Mouse (Mus musculus): Measurements from ENCODE around the gene Trak1.

The Trak1 gene

DNA sequence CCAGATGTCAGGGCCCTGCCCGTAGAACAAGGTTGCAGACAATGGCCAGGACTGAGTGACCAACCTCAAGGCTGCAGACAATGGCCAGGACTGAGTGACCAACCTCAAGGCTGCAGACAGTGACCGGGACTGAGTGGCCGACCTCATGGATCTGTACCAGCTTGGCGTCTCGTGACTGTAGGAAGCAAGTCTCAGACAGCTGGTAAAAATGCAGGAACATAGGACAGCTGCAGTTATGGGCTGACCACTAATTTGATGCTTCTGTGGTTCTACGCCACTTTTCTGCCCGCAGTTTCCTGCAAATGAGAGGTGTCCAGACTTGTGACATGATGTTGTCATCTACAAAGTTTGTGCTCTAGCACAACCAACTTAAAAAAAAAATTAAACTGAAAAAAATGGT is 4.1 kb upstream of the Trak1 start:
- DNase-seq (ENCODE audit: low spot score in 2 of 2): no peak

DNA sequence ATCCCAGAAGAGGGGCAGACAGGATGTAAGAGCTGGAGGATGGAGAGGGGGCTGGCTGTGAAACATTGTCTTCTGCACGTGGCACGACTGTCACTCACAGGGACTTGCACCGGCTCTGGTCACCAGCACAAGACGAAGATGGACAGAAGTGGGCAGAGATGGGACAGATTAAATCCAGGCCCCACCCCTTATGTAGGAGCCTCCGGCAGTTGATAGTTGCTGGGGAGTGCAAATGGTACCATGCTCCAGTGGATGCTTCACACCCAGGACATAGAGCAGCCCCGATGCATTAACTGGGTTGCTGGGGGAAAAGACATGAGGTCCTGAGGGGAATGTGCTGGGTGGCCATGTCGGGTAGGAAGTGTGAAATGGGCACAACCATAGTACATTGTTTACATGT is 2.1 kb upstream of the Trak1 start:
- no peak for DNase-seq (ENCODE audit: low spot score in 2 of 2)

DNA sequence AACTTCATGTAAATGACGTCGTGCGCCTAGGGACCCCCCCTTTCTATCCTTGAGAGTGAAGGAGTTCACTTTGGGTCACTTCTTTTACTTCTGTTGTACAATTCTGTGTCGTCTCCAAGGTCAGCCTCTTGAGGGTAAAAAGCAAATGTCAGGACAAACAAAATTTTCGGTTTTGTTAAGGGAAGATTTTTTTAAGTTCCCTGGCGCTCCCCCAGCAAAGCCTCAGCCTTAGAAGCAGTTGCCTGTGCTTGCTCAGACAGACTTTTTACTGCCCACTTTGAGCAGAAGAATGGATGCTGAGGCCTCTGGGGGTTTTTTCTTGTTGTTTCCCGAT is 730 bp downstream of the Trak1 start:
- no peak for DNase-seq (ENCODE audit: low spot score in 2 of 2)

DNA sequence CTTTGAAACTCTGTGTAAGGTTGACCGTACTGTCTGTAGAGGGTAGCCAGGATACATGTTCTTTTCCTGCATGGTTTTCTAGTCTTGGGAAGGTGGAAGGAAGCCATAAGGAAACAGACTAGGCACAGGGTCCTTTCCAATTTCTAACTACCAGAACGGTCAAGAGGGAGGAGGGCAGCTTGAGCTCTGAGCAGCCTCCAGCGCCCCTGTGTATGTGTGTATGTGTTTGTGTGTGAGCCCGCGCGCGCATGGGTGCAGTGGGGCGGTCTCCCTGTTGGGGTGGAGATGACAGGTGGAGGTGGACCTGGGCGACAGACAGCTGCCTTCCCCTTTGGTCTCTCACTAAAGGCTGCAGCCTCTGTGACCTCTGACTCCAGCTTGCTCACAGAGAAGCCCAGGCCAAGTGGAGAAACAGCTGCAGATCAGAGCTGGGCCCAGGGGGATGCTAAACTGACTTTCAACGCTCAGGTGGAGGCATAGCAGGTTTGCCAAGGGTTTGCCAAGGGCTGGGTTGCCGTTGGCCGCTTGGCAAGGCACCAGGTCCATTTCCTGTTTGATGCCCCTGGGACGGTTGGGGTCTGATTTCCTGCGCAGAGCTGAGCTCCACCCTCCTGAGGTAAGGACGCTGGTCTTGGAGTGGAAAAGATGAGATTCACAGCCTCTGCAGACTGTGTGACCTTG is 1.2 kb downstream of the Trak1 start:
- peak; percentile 43 to 65 for DNase-seq (ENCODE audit: low spot score in 2 of 2)

DNA sequence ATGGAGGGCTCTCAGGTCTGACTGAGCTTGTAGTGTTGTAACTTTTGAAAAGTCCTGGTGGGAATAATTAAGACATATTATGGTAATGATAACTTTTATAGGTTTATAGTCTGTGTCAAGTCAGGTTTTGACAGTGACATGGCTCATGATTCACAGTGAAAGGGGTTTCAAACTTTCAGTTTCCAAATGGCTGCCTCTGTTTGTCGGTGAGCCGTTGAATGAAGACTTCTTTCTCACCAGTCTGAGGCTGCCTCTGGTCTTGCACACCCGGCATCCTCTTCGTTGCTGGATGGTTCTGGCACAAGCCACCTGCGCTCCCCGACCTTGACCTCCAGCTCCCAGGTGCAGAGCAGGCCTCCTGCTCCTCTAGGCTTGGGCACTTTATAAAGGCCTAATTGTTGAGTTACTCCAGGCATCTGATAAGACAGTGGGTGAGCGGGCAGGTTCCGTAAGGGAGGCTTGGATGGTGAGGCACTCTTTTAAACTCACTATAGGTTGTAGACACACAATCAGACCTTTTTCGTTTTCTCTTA is 2.0 kb downstream of the Trak1 start:
- DNase-seq (ENCODE audit: low spot score in 2 of 2): no peak

DNA sequence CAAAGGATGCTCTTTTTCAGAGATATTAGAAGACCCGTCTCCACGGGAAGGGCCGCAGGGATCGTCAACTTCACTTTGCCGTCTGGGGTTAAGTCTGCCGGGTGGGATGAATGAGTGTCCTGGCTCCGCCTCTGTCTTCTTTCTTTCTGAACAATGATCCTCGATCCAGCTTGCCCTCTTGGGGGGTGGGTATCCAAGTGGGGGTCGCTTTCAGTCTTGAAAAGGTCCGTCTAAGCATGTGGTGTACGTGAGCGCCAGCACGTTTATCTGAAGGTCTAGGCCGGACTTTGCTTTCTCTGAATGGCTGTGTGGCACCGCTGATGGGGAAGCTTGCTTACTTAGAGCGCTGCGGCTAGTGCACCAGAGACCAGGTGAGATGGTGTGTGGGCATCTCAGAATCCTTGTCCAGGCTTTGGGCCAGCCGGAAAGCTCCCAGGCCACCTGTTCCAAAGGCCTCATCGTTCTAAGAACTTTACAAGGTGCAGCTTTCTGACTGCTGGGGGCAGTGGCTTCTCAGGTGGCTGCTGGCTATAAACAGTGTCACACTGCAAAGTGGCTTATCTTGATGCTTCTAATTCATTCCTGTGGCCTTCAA is 2.8 kb downstream of the Trak1 start:
- DNase-seq (ENCODE audit: low spot score in 2 of 2): no peak

DNA sequence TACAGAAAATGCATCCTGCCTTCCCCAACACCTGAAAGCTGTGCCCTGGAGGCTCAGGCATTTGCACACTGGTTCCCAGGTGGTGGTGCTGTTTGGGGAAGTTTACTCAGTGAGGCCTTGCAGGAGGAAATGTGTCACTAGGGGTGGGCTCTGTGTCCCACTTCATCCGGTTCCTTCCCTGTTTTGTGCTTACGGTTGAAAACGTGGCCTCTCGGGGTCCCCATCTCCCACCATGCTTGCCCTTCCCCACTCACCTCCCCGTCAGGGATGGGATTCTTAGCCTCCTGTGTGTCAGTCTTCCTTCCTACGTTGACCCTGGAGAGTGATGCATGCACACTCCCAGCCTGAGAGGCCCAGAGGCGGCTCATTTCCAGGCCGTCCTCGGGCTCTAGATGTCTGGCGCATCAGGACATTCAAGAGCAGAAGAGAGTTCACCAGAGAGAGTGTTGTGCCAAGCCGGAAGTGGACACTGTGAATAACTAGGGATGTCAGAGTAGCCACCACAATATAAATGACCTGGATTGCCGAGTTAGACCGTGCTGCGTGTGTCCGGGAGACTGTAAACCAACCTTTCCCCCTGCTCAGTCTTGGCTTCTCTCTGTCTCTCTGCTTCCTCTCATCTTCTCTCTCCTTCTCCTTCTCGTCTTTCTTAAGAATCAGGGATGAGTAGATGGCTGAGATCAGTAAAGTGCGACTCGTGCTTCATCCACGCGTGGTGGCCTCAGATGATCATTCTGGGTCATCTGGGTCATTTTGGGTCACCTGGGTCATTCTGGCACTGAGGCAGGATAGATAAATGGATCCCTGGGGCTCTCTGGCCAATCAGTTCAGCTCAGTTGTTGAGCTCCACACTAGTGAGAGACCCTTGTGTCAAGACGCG is 4.0 kb downstream of the Trak1 start:
- DNase-seq (ENCODE audit: low spot score in 2 of 2): no peak

DNA sequence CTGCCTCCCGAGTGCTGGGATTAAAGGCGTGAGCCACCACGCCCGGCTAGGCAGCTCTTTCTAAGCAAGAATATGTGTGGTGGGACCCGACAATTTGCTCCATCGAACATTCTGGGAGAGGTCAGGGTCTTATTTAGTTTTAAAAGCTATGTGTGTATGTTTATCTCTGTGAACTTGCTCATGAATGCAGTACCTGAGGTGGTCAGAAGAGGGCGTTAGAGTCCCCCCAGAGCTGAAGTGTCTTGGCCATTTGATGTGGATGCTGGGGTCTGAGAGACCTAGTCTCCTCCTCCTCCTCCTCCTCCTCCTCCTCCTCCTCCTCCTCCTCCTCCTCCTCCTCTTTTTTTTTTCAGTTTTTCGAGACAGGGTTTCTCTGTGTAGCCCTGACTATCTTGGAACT is 5.2 kb downstream of the Trak1 start:
- peak in 1 of 2 experiments; percentile 56 for DNase-seq (ENCODE audit: low spot score in 2 of 2)

DNA sequence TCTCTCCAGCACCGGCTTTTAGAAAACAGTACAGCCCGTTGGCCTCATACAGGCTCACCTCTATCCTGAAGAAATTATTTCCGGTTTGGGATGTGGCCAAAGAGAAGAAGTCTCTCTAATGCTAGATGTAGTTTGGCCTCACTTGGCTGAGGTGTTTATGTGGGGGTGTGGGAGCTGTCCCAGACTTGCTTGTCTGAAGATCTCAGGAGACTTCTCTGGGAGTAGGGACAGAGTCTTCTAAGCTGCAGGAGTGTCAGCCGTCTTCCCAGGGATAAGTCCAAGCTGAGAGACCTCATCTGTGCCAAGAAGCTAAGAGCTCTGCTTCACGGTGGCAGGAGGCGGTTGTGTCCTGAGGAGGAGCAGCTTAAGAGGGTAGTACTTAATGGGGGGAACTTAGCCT is 5.8 kb downstream of the Trak1 start:
- DNase-seq (ENCODE audit: low spot score in 2 of 2): no peak

DNA sequence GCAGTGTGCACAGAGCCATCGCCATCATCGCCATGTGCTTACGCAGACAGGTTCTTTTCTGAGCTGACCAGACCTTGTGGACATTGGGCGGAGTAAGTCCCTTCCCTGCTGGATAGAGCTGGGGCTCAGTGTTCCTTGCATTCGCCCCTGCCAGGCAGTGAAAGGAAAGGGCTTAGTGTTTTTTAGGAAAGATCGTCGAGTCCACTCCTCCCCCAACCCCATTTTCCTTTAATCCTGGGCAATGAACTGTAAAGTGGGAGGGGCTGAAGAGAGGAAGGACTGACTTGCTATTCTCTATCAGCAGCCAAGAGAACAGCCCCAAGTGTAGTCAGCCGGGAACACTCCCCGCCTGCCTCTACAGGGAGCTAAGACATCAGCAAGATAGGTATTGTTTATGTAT is 6.4 kb downstream of the Trak1 start:
- no peak for DNase-seq (ENCODE audit: low spot score in 2 of 2)

DNA sequence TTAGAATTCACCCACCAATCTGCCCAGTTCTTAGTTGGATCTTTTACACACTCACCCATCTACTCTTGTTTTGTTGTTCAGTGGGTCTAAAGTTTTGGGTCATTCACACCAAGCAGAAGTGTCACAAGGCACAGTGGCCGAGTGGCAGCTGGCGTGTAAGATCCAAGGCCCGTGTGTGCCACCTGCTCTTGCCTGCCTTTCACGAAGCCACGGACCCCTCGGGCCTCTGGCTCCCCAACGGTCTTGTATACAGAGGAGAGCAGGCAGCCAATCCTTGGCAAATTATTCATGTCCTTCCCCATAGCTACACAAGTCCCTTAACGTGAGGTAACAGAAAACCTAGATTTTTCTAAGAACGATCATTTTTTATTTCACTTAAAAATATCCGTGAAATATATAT is 7.2 kb downstream of the Trak1 start:
- DNase-seq (ENCODE audit: low spot score in 2 of 2): no peak

DNA sequence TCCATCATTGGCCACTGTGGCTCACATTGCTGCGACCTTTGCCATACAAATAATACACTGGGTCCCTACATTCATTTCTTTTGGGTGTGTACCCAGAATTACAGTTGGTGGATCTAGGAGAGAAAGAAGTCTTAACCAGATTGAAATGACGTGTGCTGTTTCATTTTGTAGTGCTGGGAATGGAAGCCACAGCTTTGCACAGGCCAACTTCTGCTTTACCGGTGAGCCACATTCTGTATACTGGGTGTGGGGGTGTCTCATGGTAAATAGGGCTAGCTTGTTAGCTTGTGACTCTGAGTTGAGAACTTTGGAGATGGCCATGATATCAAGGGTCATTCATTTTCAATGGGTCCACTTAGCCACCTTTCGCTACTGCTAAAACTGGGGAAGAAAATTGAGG is 8.2 kb downstream of the Trak1 start:
- no peak for DNase-seq (ENCODE audit: low spot score in 2 of 2)

DNA sequence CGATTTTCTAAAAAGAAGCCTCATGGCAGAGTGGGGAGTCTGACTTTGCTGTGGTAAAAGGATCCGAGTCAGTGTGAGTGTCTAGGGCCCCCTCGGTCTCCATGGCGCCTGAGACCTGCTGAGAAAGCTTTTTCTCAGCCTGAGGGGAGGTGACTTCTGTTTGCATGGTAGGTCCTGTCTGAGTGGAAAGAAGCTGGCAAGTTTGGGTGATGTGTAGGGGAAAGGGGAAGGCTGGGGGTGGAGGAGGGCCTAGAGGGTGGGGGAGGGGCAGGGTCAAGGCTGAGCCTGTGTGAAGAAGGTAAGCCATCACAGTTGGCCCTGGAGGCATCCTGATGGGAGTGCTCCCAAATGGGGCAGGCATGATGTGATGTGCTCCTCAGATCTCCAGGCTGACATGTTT is 12.0 kb downstream of the Trak1 start:
- peak in 1 of 2 experiments; percentile 12 for DNase-seq (ENCODE audit: low spot score in 2 of 2)

DNA sequence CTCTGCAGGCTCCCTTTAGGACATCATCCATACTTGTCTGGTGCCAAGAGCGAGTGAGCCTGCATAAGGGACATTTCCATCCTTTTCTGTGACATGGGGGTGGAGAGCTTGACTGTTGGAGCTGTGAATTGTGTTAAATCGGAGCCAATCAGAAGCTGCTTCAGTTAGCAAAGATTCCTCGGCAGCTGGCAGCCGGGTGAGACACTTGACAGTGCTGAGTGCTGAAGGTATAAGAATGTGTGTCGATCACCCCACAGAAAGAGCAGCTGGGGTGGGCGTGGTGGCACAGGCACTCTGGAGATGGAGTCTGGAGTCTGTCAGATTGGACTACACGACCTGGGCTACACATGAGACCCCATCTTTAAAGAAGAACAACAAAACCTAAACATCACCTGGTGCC is 13.2 kb downstream of the Trak1 start:
- DNase-seq (ENCODE audit: low spot score in 2 of 2): no peak

DNA sequence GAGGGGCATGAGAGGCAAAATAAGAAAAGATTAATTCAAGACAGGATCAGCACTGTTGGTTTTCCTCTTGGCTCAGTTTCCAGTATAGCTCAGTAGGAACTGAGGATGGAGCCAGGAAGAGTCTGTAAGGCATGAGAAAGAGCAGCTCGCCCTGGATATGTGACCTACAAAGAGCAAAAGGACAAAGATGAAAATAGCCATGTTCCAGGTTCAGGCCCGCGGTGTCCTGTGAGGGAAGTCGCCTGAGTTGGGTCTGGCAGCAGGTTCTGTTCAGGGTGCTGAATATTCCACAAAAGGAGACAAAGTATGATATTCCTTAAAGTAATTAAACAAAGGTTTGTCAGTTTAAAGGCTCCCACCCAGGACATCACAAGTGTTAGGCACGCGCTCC is 14.5 kb downstream of the Trak1 start:
- no peak for DNase-seq (ENCODE audit: low spot score in 2 of 2)

DNA sequence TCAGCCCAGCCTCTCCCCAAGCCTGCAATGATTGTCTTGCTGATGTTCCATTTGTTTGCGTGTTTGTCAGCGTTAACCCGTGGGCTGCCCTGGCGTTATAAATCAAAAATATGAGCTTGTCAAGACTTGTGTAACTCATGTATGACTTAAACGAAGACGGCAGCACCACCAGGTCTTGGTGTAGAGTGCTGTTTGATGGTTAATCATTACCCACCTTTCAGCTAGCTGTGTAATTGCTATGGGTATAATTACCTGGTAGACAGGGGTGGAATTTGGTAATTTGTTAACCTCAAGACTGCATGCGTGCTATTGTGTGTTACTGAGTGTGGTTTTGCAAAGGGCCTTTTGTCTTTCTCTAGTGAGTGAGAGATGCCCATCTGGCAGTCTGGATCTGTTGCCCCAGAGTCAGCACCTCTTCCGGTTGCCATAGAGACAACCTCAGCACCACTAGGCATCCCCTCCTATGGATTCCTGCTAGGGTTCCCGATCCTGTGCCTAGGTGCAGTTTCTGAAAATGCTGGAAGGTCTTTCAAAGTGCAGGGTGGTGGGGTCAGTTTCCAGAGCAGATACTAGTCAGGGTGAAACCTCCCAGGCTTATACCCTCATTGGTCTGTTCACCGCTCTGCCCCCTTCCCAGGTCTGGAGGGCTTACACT is 15.1 kb downstream of the Trak1 start:
- no peak for DNase-seq (ENCODE audit: low spot score in 2 of 2)

DNA sequence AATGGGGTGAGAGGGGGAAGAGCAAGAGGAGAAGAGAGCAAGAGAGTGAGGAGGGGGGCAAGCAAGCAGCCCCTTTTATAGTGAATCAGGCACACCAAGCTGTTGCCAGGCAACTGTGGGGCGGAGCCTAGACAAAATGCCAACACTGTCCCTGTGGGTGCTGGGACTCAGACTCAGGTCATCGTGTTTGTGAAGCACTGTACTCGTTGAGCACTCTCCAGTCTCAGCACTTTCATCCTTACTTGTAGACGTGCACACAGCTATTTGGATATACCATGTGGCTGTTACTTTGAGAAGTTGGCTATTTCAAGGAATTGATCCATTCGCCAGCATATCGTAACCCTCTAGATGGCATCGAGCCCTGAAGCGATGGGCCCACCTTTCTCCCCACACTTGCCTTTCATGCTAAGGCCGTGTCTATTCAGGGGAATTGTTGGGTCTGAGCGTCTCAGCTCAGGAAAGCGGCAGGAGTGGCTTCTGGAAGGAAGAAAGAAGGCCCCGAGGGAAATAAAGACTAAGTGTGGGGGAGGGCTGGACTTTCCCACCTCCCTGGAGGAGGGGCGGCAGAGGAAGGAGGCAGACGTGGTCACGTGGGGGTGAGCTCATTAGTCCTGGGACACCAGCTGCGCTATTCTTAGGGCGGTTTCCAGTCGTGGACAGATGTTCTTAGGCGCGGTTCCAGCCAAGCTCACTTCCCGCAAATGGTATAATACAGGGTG is 16.5 kb downstream of the Trak1 start:
- peak in 1 of 2 experiments; percentile 73 for DNase-seq (ENCODE audit: low spot score in 2 of 2)

DNA sequence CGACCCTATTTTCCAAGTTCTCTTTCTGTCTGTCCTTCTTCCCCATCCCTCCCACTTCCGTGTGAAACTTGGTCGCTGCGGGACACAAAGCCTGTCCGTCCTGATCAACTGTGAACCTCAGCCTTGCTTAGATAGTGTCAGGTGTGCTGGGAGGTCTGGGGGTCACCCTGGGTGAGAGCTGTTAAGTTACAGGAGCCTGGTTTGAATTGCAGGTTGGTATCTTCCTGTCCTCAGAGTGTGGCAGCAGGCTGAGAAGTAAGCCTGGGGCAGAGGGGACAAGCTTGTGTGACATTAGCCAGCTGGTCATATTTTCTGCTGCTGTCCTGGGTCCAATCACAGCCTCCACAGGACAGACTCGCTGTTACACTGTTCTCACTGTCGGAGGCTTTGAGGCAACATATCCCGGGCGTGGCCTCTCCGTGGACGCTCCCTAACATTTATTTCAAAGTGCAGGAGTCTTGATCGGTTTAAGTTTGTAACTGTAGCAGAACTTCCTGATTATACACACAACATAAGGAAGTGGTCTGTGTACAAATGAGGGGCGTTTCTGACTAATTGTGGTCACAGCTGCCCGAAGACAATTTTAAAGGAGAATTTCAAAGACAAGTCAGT is 17.3 kb downstream of the Trak1 start:
- peak in 1 of 2 experiments; percentile 40 for DNase-seq (ENCODE audit: low spot score in 2 of 2)

DNA sequence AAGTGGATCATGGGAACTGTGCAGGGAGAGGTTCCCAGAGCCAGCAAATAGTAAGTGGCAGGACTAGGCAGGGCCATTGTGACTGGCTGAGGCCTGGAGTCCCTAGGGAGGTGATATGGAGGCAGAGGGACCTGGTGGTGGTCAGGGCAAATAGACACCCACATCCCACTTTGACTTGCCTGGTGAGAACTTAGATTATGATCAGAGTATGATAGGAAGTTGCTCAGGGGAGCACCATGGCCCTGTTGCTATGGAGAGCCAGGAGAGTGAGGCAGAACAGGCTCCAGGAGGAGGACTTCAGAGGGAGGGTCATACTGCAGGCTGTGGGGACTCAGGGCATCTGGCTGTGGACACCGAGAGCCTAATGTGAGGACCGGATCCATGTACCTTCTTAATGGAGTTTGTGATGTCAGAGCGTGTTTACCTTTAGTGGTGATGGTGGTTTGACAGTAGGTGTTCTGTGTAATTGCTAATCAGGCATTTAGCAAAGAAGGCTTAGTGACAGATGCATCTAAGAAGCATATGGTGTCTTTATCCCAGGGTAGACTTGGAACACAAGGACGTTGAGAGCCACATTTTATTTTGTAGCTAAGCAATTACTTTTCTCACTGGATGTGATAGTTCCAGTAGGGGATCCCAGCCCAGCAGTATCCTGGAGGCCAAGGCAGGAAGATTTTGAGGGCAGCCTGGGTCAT is 18.7 kb downstream of the Trak1 start:
- peak in 1 of 2 experiments; percentile 12 for DNase-seq (ENCODE audit: low spot score in 2 of 2)

DNA sequence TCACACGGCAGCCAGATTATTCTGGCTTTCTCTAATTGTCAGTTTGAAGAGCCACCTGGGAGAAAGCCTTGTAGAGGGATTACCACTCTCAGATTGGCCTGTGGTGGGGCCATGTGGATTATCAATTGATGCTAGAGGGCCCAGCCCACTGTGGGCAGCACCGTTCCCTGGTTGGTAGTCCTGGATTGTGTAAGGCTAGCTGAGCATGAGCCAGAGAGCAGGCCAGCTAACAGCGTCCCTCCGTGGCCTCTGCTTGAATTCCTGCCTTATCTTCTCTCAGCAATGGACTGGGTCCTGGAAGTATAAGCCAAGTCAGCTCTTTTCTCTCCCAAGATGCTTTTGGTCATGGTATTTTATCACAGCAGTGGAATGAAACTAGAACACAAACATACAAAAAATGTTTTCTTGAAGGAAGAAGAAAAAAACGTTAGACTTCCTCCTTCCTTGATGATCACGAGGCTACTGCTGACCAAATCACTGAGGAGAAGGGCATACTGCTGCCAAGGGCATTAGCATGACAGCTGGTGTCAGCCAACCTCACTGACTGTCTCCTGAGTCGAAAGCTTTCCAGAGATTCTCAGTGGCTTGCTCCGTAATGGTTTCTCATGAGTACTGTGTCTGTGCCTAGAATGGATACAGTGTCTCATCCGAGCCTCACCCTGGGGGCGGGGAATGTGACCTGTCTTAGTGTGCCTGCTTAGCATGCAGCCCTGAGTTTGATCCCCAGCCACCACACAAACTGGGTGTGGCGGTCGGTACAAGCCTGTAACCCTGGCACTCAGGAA is 19.5 kb downstream of the Trak1 start:
- DNase-seq (ENCODE audit: low spot score in 2 of 2): peak in 1 of 2 experiments; percentile 41
